Mouse (Mus musculus) stomach, embryonic 15.5 days (tissue): ENCODE measurements around the gene Gas7. TPM values are rescaled to one million over a fixed set of nuclear protein-coding genes. Genes with fewer than 3 reads are reported as not detected.

Experiments used
- ATAC-seq: fragments of 200-750 bp; cut with Nextera tagmentation; 2 replicates; pipeline ENCODE4 v1.8.0; 2017; ENCODE audit warnings: low read depth, moderate number of reproducible peaks, moderate TSS enrichment; ENCODE audit not compliant: insufficient read depth, low FRiP score
- H3K27ac ChIP-seq: fragments of 300-500 bp; sonication (generic); 2 replicates; pipeline ENCODE4 v1.5.1; 2015; ENCODE audit warnings: mild to moderate bottlenecking, inconsistent platforms
- H3K27me3 ChIP-seq: fragments of 300-500 bp; sonication (generic); replicated peaks from 2 replicates; pipeline ENCODE4 v1.6.1; 2015; ENCODE audit warnings: inconsistent platforms
- H3K36me3 ChIP-seq: fragments of 300-500 bp; sonication (generic); 2 replicates; pipeline ENCODE4 v1.6.1; 2015; ENCODE audit warnings: inconsistent platforms
- H3K4me1 ChIP-seq: fragments of 300-500 bp; sonication (generic); 2 replicates; pipeline ENCODE4 v1.6.1; 2015; ENCODE audit warnings: inconsistent platforms
- H3K4me2 ChIP-seq: fragments of 300-500 bp; sonication (generic); 2 replicates; pipeline ENCODE4 v1.6.1; 2015; ENCODE audit warnings: mild to moderate bottlenecking, inconsistent platforms
- H3K4me3 ChIP-seq: fragments of 300-500 bp; sonication (generic); replicated peaks from 2 replicates; pipeline ENCODE4 v1.5.1; 2015; ENCODE audit warnings: inconsistent platforms
- H3K9ac ChIP-seq: fragments of 300-500 bp; sonication (generic); 2 replicates; pipeline ENCODE4 v1.6.1; 2015; ENCODE audit warnings: inconsistent platforms
- H3K9me3 ChIP-seq: fragments of 300-500 bp; sonication (generic); 2 replicates; pipeline ENCODE4 v1.6.1; 2016; ENCODE audit warnings: inconsistent platforms
- WGBS: fragments of 180-500 bp; shearing (Covaris S2); methylation state at CpG from one replicate; pipeline ENCODE4 v1.1.7; 2015; 5-methylcytosine and 5-hydroxymethylcytosine counted together
- polyA plus RNA-seq: library from polyadenylated mRNA; unstranded; fragments of >200 nt; fragmentation: Nextera tagmentation; extraction: Ambion mirVana; gene quantifications from 2 replicates; pipeline ENCODE4 v1.2.1, GENCODE M21; 2015

Gas7 gene
- polyA plus RNA-seq, 1 experiment from 2014 or later, result 15.5 TPM

GRCm38 (mm10) chr11:67455527-67455981 lies 317 bp downstream of the Gas7 start:
- 0 out of 2 replicates have a peak, but pooled peaks have one; percentile 33 for ATAC-seq
- WGBS, result under 1% methylated on average over 42 of the region's 42 CpGs
- 0 out of 2 replicates have a peak, but pooled peaks cover 10% of the 10 kb centered on the region for H3K4me1 ChIP-seq
- peak overlapping the region; percentile 97 for H3K4me2 ChIP-seq
- H3K4me3 ChIP-seq, result peak overlapping the region; percentile 74
- no peaks in the 10 kb centered on the region for H3K9me3 ChIP-seq
- peak overlapping the region; percentile 35; the same call in 1 of the 2 replicates for H3K27ac ChIP-seq
- H3K27me3 ChIP-seq, result 0 out of 2 replicates have a peak, but pooled peaks cover 12% of the 10 kb centered on the region
- no peaks in the 10 kb centered on the region for H3K36me3 ChIP-seq
- H3K9ac ChIP-seq, result peak overlapping the region; percentile 65

DNA sequence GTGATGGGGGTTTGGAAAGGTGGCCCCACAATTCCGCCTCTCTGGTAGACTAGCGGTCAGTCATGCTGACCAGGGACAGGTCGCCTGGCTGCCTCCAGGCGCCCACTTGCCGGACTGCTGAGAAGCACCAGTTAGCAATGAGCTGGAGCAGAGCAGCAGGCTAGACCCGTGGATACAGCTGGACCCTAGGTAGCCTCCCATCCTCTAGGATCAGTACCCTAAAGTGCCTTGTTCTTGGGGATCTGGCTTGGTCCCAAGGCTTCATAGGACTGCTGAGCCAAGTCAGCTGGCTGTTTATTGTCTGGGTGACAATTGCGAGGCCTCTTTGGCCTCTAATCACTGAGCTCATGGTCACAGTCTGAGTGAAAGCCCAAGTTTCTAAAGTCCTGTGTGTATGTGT lies 792 bp downstream of the Gas7 start:
- H3K27ac ChIP-seq, result no peak overlapping the region
- 0 out of 2 replicates have a peak, but pooled peaks cover 10% of the 10 kb centered on the region for H3K4me1 ChIP-seq
- H3K27me3 ChIP-seq, result 0 out of 2 replicates have a peak, but pooled peaks cover 12% of the 10 kb centered on the region
- 0 out of 2 replicates have a peak, but pooled peaks have one; percentile 8 for ATAC-seq
- no peaks in the 10 kb centered on the region for H3K9me3 ChIP-seq
- H3K4me2 ChIP-seq, result peak overlapping the region; percentile 97
- peak overlapping the region; percentile 65; the same call in 1 of the 2 replicates for H3K9ac ChIP-seq
- peak overlapping the region; percentile 74 for H3K4me3 ChIP-seq
- 21% methylated on average over 7 of the region's 7 CpGs for WGBS
- H3K36me3 ChIP-seq, result no peaks in the 10 kb centered on the region

DNA sequence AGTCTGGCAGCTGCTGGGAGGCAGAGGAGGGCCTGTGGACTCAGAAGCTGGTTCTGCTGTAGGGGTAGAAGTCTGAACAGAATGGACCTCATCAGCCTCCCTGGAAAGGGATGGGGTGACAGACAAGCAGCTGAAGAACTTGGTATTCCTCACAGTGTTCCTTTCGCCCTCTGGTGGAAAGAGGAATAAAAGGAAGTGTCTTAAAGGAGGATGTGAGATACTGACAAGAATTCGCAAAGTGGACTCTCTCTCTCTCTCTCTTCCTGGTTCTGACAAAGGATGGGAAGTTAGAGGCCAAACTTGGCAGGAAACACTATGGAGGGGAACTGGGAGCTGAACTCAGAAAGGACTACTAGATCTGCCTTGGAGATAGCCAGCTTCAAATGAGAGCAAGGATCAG lies 2.9 kb downstream of the Gas7 start:
- ATAC-seq, result no peak
- no peaks in the 10 kb centered on the region for H3K9me3 ChIP-seq
- H3K4me2 ChIP-seq, result no peak overlapping the region
- H3K4me1 ChIP-seq, result 0 out of 2 replicates have a peak, but pooled peaks cover 10% of the 10 kb centered on the region
- 20% methylated on average over 2 of the region's 2 CpGs for WGBS
- H3K27ac ChIP-seq, result no peak overlapping the region
- no peak overlapping the region for H3K4me3 ChIP-seq
- 0 out of 2 replicates have a peak, but pooled peaks cover 12% of the 10 kb centered on the region for H3K27me3 ChIP-seq
- no peaks in the 10 kb centered on the region for H3K36me3 ChIP-seq
- no peak overlapping the region for H3K9ac ChIP-seq

- H3K4me1 ChIP-seq, result no peaks in the 10 kb centered on the region
- H3K27ac ChIP-seq, result no peak overlapping the region
- no peak overlapping the region for H3K4me3 ChIP-seq
- H3K4me2 ChIP-seq, result no peak overlapping the region
- no peak overlapping the region for H3K9ac ChIP-seq
- no peaks in the 10 kb centered on the region for H3K36me3 ChIP-seq
- H3K27me3 ChIP-seq, result no peaks in the 10 kb centered on the region
- ATAC-seq, result no peak
- WGBS, result 40% methylated on average over 4 of the region's 4 CpGs
- H3K9me3 ChIP-seq, result no peaks in the 10 kb centered on the region
These were observed 11.9 kb downstream of the Gas7 start for GRCm38 (mm10) chr11:67467132-67467531.

DNA sequence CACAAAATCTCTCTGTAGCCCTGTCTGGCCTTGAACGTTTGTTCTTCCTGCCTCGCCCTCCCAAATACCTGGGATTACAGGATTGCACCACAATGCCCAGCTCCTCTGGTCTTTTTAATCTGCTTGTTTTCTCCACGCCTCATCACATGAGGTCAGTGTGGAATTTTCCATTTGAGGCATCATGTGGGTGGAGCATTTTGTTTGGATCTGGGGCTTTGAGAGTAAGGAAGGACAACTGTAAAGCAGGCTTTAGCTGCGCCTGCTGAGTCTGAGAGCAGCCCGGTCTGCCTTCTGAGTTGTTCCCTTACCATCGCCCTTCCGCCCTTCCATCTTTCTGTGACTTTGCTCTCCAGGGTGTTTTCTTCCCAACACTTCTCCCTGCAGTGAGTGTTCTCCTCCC lies 13.6 kb downstream of the Gas7 start:
- Histone ChIP-seq H3K27ac (no peak overlapping the region), H3K27me3 (no peaks in the 10 kb centered on the region), H3K4me2 (no peak overlapping the region), H3K4me1 (no peaks in the 10 kb centered on the region), H3K4me3 (no peak overlapping the region), H3K9ac (no peak overlapping the region), H3K36me3 (no peaks in the 10 kb centered on the region), H3K9me3 (no peaks in the 10 kb centered on the region)
- 67% methylated on average over 7 of the region's 7 CpGs for WGBS
- ATAC-seq, result no peak

DNA sequence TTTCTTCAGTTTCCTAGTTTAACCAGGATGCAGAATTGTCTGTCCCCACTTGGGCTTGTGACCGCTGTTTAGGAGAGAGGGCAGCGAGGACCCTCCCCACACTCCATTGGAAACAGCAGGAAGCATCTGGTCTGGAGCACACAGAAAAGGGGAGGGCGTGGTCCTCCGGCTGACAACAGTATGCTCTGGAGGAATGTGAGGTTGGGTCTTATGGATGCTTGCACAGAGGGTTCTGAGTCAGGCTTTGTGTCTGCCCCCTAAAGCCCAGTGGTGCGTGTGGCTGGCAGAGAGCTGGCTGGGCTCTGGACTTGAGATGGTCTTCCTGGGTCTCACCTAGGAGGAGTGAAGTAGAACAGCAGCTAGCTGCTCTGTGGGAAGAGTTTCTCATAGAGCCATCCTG lies 19.4 kb downstream of the Gas7 start:
- no peak overlapping the region for H3K4me2 ChIP-seq
- no peak overlapping the region for H3K9ac ChIP-seq
- H3K27me3 ChIP-seq, result no peaks in the 10 kb centered on the region
- H3K4me3 ChIP-seq, result no peak overlapping the region
- no peaks in the 10 kb centered on the region for H3K9me3 ChIP-seq
- H3K36me3 ChIP-seq, result no peaks in the 10 kb centered on the region
- H3K4me1 ChIP-seq, result no peaks in the 10 kb centered on the region
- no peak overlapping the region for H3K27ac ChIP-seq
- 73% methylated on average over 5 of the region's 5 CpGs for WGBS
- ATAC-seq, result no peak

- ATAC-seq, result no peak
- H3K27me3 ChIP-seq, result no peaks in the 10 kb centered on the region
- WGBS, result 37% methylated on average over 4 of the region's 4 CpGs
These were observed 24.3 kb downstream of the Gas7 start for GRCm38 (mm10) chr11:67479534-67479933.

DNA sequence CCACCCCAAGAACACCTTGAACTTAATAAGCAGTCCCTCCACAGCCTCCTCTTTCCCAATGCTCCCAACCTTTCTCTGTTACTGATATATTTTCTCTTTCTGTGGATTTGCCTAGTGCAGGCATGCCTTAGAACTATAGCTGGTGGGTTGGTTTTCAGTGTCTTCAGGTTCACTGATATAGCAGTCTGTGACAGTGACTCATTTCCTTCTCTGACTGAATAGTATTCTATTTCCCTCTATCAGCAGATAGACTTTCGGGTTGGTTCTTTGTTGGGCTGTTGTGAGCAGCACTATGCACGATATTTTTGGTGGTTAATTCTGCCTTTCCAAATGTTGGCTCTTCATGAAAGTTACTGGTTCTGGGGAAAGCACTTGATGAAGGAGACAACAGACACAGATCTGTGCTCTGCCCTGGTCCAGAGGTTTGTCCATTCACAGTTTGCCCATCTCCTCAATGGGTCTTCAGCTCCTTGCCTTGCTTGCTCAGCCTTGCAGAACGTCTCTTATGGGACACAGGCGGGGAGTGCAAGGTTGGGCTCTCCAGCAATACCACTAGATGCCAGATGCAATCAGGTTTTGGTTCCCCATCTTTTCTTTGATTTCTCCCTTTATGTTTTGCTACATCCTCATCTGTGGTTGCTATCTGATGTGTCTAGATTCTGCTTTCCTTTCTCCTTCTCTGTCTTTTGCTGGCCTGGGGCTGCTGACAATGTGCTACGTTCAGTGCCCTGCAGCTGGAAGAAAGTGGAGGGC lies 25.1 kb downstream of the Gas7 start:
- Histone ChIP-seq H3K9ac (no peak overlapping the region), H3K4me1 (peaks cover 8% of the 10 kb centered on the region; the same call in 1 of the 2 replicates), H3K4me3 (no peak overlapping the region), H3K27ac (no peak overlapping the region), H3K9me3 (no peaks in the 10 kb centered on the region), H3K27me3 (no peaks in the 10 kb centered on the region), H3K36me3 (no peaks in the 10 kb centered on the region), H3K4me2 (no peak overlapping the region)
- WGBS, result 85% methylated on average over 5 of the region's 5 CpGs
- no peak for ATAC-seq

More at GRCm38 (mm10) chr11:67479534-67479933, 24.3 kb downstream of the Gas7 start:
- no peak overlapping the region for H3K4me2 ChIP-seq
- no peak overlapping the region for H3K27ac ChIP-seq
- no peaks in the 10 kb centered on the region for H3K9me3 ChIP-seq
- H3K9ac ChIP-seq, result no peak overlapping the region
- H3K36me3 ChIP-seq, result no peaks in the 10 kb centered on the region
- no peak overlapping the region for H3K4me3 ChIP-seq
- peaks cover 8% of the 10 kb centered on the region; the same call in 1 of the 2 replicates for H3K4me1 ChIP-seq

- no peak overlapping the region for H3K9ac ChIP-seq
- H3K4me2 ChIP-seq, result no peak overlapping the region
- WGBS, result 35% methylated on average over 5 of the region's 5 CpGs
- H3K4me1 ChIP-seq, result peaks cover 8% of the 10 kb centered on the region; the same call in 1 of the 2 replicates
- H3K36me3 ChIP-seq, result no peaks in the 10 kb centered on the region
- H3K27ac ChIP-seq, result no peak overlapping the region; the same call in 1 of the 2 replicates
- no peaks in the 10 kb centered on the region for H3K9me3 ChIP-seq
- no peak overlapping the region for H3K4me3 ChIP-seq
- ATAC-seq, result no peak
- H3K27me3 ChIP-seq, result no peaks in the 10 kb centered on the region
These were observed 26.5 kb downstream of the Gas7 start for GRCm38 (mm10) chr11:67481691-67482090.

- Histone ChIP-seq H3K36me3 (no peaks in the 10 kb centered on the region), H3K27ac (peak overlapping the region; percentile 59), H3K27me3 (no peaks in the 10 kb centered on the region), H3K4me1 (peaks cover 8% of the 10 kb centered on the region; the same call in 1 of the 2 replicates), H3K4me2 (0 out of 2 replicates have a peak overlapping the region, but pooled peaks have one; percentile 8), H3K9ac (no peak overlapping the region), H3K9me3 (no peaks in the 10 kb centered on the region), H3K4me3 (no peak overlapping the region)
- ATAC-seq, result 0 out of 2 replicates have a peak, but pooled peaks have one; percentile 43
- WGBS, result 46% methylated on average over 9 of the region's 9 CpGs
These were observed 27.1 kb downstream of the Gas7 start for GRCm38 (mm10) chr11:67482217-67482760.

DNA sequence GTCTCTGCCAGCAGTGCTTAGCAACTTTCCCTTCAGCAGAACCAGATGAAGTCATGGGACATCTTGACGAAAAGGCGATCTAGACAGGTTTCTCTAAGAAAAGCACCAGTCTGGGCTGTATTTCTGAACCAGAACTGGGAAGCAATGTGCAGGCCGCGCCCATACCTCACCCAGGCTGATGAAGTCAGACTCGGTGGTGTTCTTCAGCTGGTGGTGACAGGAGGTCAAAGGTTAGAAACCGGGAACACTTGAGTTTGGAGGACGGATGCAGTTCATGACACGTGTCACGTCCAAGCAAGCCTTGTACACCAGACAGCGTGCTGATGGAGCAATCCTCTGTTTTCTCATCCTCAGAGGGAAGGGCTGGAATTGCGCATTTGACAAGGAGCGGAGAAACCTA lies 32.9 kb downstream of the Gas7 start:
- ATAC-seq, result no peak
- H3K36me3 ChIP-seq, result no peaks in the 10 kb centered on the region
- H3K9me3 ChIP-seq, result no peaks in the 10 kb centered on the region
- H3K4me3 ChIP-seq, result no peak overlapping the region
- WGBS, result 75% methylated on average over 12 of the region's 12 CpGs
- no peak overlapping the region for H3K27ac ChIP-seq
- H3K27me3 ChIP-seq, result no peaks in the 10 kb centered on the region
- no peak overlapping the region for H3K4me2 ChIP-seq
- H3K4me1 ChIP-seq, result no peaks in the 10 kb centered on the region
- no peak overlapping the region for H3K9ac ChIP-seq

GRCm38 (mm10) chr11:67489647-67490175 lies 34.5 kb downstream of the Gas7 start:
- no peak for ATAC-seq
- no peak overlapping the region for H3K4me3 ChIP-seq
- no peak overlapping the region for H3K9ac ChIP-seq
- WGBS, result 65% methylated on average over 10 of the region's 10 CpGs
- no peaks in the 10 kb centered on the region for H3K27me3 ChIP-seq
- no peaks in the 10 kb centered on the region for H3K36me3 ChIP-seq
- no peak overlapping the region for H3K27ac ChIP-seq
- H3K9me3 ChIP-seq, result no peaks in the 10 kb centered on the region
- no peak overlapping the region for H3K4me2 ChIP-seq
- H3K4me1 ChIP-seq, result 0 out of 2 replicates have a peak, but pooled peaks cover 3% of the 10 kb centered on the region
